Mouse (Mus musculus) gastrocnemius, postnatal 4 days (tissue): ENCODE data around the gene Cnn1. TPM values are rescaled to one million over a fixed set of nuclear protein-coding genes. Genes with fewer than 3 reads are reported as not detected.
A peak's percentile ranks its signal among the peaks of the same experiment; 100 is the strongest.
"Not testable (repeated sequence)": the region's sequence is repeated elsewhere in the genome, so short reads cannot be mapped to it uniquely, and the experiment has no call there.

Source experiments
- DNase-seq, 2 experiments: peaks; one replicate each; pipeline ENCODE4 v3.0.0; 2021 to 2022; ENCODE audit warnings: low spot score in 2 of 2, mixed read lengths in 2 of 2
- total RNA-seq, 2 experiments: library from RNA; stranded (reverse); gene quantifications; 2 replicates each; pipeline ENCODE4 v1.2.3; 2021

Cnn1 gene
- total RNA-seq, 2 experiments from 2014 or later, result 7.2 to 7.5 TPM

DNA sequence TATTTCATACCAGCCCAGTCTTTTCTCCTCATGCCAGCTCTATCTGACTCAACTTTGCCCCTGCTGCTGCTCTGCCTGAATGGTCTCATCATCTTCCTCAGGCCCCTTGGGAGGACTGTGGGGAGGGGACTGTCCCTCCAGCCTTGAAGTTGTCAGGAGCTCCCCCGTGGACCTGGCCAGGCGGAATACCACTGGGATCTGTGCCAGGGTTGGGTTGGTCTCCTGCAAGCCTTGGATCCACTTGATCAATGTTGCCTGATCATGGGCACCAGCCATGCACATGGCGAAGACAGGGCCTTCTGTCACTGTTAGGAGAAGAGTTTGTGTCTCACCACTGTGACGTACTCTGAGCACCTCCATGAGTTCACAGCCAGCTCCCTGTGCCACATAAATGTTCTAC is 26.7 kb upstream of the Cnn1 start:
- no peak for DNase-seq

DNA sequence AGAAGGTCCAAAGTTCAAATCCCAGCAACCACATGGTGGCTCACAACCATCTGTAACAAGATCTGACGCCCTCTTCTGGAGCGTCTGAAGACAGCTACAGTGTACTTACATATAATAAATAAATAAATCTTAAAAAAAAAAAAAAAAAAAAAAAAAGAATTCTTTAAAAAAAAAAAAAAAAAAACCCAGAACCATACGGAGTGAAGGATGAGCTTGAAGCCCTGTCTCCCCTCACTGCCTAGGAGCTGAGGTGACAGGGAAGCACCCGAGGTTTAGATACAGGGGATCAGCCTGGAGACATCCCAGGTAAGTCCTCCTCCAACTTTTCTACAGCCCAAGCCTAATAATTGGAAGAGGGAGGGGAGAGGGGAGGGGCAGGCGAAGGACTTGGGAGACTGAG is 23.2 kb upstream of the Cnn1 start:
- DNase-seq, result not testable (repeated sequence)

- DNase-seq, result no peak
Observed at GRCm38 (mm10) chr9:22076223-22076622, 22.8 kb upstream of the Cnn1 start.

DNA sequence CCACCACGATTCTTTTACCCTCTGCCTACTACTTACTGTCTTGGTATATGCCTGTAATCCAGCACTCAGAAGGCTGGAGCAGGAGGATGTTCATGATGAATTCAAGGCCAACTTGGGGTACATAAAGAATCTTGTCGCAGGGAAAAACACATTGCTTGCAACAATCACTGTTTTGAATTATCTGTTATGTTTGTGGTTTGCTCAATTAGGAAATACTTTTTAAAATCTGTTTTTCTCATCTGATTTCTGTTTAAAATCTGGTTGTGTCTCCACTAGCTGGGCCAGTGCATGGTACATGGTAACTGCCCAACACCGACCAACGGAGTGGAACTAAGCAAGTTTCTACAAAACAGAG is 14.4 kb upstream of the Cnn1 start:
- DNase-seq, result no peak

- DNase-seq, result peak; percentile 64 to 90
Observed at GRCm38 (mm10) chr9:22085022-22085834, 13.8 kb upstream of the Cnn1 start, which contains the start of gene Ecsit. Gene Ecsit (minus strand): TSS chr9:22085438.

- no peak for DNase-seq
Observed at GRCm38 (mm10) chr9:22086012-22086411, 13.0 kb upstream of the Cnn1 start.

DNA sequence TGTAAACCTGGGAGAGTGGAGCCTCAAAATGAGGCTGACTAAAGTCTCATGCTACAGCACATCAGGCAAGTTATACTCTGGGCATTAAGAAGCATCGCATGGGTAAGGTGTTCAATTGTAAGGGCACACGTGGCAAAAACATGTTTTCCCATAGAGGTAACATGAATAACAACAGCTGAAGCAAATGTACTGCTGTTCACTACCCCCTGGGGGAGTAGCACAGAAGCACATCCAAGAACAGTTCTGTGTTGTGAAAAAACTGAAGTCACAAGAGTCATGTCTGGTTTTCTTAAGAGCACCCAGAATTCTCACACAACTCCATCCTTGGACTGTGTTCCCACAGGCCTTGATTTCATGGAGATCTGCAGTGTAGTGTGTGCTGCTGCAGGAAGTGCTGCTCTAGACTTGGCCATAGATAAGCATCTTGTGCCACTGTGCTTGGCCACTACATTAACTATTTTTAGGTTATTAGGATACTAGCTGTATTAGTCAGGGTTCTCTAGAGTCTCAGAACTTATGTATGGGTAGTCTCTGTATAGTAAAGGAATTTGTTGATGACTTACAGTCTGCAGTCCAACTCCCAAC is 11.9 kb upstream of the Cnn1 start:
- DNase-seq, result no peak

GRCm38 (mm10) chr9:22089281-22089680 is 9.7 kb upstream of the Cnn1 start:
- no peak for DNase-seq

GRCm38 (mm10) chr9:22089986-22090385 is 9.0 kb upstream of the Cnn1 start:
- DNase-seq, result no peak

- no peak for DNase-seq
Observed at GRCm38 (mm10) chr9:22092746-22093145, 6.3 kb upstream of the Cnn1 start.

DNA sequence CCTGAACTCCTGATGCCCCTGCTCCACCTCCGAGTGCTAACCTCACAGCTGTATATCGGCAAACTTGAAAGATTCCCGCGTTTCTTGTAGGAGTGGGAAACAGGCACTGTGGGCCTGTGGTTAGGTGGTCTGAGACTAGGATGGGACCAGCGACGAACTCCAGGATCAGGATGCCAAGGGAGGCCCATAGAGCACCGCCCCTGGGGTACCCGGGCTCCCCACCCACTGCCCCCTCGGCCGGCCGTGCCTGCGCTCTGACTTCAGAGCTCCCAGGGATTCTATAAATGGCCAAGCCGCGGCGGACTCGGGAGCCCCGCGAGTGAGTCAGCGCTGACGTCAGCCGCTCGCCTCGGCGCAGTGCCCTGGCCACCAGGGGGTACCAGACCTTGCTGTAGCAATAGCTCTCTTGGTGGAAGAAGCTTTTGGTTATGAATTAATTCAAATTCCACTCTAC is 3.1 kb upstream of the Cnn1 start:
- peak; percentile 66 to 83 for DNase-seq

- DNase-seq, result no peak
Observed at GRCm38 (mm10) chr9:22099922-22100321, 906 bp downstream of the Cnn1 start.

DNA sequence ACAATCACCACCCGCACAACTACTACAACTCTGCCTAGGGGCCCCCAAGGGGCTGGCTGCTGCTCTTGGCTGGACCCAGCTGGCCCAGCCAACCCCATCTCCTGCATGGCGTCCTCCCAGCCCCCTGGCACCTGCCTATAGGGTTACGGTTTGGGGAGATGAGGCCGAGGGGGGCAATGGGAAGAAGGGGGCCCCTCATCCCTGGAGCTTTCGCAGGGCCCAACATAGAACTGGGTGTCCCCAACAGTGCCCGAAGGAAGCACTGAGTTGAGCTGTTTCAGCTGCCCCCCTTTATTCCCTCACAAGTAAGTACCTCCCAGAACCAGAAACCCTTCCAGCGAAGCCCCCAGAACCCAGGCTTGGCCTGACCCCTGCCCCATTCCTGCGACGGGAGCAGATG is 9.2 kb downstream of the Cnn1 start:
- DNase-seq, result no peak

DNA sequence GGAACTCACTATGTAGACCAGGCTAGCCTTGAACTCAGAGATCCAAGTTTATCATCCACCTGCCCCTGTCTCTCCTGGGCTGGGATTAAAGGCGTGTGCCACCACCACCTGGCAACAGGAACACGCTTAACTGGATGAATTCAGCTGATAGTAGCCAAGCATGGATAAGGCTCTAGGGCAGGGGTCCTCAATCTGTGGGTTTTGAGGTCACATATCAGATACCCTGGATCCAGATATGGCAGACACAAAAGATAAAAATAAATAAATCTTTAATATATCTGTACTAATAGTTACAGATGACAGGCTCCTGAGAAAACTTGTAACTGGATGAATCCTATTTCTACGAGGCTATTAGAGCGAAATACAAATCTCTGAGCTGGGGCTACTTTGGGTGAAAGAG is 16.6 kb downstream of the Cnn1 start:
- DNase-seq, result no peak

DNA sequence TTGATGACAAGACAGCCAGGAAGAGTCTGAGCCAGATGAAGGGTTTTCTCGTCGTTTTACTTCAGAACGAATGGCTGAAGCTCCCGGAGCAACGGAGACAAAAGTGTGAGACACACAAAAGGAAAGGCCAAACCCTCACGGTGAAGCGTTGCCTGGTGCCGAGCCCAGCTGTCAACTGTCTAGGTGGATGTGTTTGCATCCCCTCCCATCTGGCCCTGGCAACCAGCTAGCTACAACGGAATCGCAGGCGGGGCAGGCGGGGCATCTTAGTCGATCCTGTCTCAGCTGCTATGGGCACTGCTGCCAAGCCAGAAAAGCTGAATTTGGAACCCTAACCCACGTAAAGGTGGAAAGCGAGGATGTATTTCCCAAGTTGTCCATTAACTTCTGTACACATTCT is 17.1 kb downstream of the Cnn1 start:
- no peak for DNase-seq

DNA sequence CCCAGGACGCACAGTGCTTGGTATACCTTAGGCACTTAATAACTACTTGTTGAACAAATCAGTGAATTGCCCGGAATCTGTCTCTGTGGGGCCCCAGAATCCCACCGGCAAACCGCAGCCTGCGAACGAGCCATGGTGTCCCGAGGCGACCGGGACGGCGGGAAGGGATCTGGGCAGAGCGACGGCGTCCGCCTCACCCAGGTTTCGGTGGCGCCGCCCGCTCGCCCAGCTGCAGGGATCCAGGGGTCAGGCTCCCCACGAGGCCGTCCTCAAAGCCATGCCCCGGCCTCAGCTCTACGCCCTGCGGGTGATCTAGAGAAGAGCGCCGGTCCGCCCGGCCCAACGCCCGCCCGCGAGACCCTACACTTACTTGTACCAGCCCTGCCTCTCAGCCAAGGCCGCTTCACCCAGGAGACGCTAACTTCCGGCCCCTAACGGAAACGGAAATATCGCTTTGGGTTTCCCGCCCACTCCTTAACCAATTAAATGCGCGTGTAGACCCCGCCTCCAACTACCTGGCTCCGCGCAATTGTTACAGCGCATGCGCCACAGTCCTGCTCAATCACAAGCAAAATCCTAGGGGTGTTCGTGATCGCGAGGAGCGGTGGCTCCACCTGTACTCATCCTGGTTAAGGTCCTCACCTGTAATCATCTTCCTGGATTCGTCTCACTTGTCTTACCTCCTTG is 17.9 kb downstream of the Cnn1 start, which contains the start of gene Elof1:
Elof1 (minus strand) TSS at position 433 of the 687 bp plus-strand sequence.
- DNase-seq, result peak; percentile 75 to 89

- peak in 1 of 2 experiments; percentile 47 for DNase-seq
Observed at GRCm38 (mm10) chr9:22117754-22118456, 18.9 kb downstream of the Cnn1 start.

GRCm38 (mm10) chr9:22119543-22119942 is 20.5 kb downstream of the Cnn1 start:
- no peak for DNase-seq

GRCm38 (mm10) chr9:22121545-22121944 is 22.5 kb downstream of the Cnn1 start:
- no peak for DNase-seq

- DNase-seq, result no peak
Observed at GRCm38 (mm10) chr9:22122005-22122404, 23.0 kb downstream of the Cnn1 start.

GRCm38 (mm10) chr9:22123069-22123609 is 24.1 kb downstream of the Cnn1 start:
- DNase-seq, result no peak
